Mouse (Mus musculus): ENCODE measurements around the gene Itih4.

DNA sequence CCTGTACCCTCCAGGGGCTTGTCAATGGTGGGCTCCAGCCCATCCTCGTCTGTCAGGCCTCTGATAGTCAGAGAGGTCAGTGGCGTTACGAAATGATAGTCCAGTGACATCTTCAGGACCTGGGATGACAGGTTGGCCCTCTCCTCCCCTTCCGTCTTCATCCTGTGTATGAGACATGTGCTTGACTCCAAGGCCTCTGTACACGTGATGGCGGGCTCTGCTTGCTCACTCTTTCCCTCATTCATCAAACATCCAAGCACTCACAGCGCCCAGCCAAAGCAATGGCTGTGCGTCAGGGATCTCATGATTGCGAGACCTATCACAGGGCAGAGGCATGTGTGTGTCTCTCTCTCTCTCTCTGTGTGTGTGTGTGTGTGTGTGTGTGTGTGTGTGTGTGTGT lies 47.1 kb downstream of the Itih4 start:
- no peak for TF ChIP-seq POLR2A (IDR thresholded peaks at IDR 0.05; ENCODE audit: borderline replicate concordance, insufficient read depth, low read length)
- TF ChIP-seq CTCF (IDR thresholded peaks at IDR 0.05; ENCODE audit: borderline replicate concordance, insufficient read depth, low read depth, low read length), result no peak

Data from cerebellum, adult 2 months (tissue).